Mouse (Mus musculus) hindbrain, embryonic 10.5 days (tissue): Measurements from ENCODE around the gene Chm. TPM values are rescaled to one million over a fixed set of nuclear protein-coding genes. Genes with fewer than 3 reads are reported as not detected.
A peak's percentile ranks its signal among the peaks of the same experiment; 100 is the strongest.

Experiments
- microRNA counts: library from miRNA; unstranded; fragments of <30 nt; microRNA quantifications from one replicate; lab custom pipeline; 2017
- polyA plus RNA-seq: library from polyadenylated mRNA; unstranded; fragments of >200 nt; fragmentation: Nextera tagmentation; extraction: Ambion mirVana; gene quantifications from 2 replicates; pipeline ENCODE4 v1.2.1, GENCODE M21; 2016

Gene Chm
- polyA plus RNA-seq, 1 experiment from 2014 or later, result 11.6 TPM

MicroRNAs encoded within 50 kb of the gene (microRNA counts, 519-probe panel; counts per million panel counts)
- 1,255 counts per million, percentile 77 among the panel's probes with 10 or more counts for microRNA mmu-miR-361 (lab: Ali Mortazavi, UCI)

Other genes starting within 250 kb of the Chm start
- 17.2 and 19.3 TPM in 2 replicates for gene Dach2, start 112.0 kb upstream of the Chm start, polyA plus RNA-seq